Mouse (Mus musculus) liver, embryonic 16.5 days (tissue): ENCODE data around the gene Lfng. TPM values are rescaled to one million over a fixed set of nuclear protein-coding genes. Genes with fewer than 3 reads are reported as not detected.

Source experiments
- ATAC-seq: fragments of 200-750 bp; cut with Nextera tagmentation; 2 replicates; pipeline ENCODE4 v1.8.0; 2017; ENCODE audit warnings: low read depth, mild to moderate bottlenecking, moderate number of reproducible peaks, moderate library complexity
- H3K27ac ChIP-seq: fragments of 300-500 bp; sonication (generic); 2 replicates; pipeline ENCODE4 v1.5.1; 2014; ENCODE audit warnings: mild to moderate bottlenecking, low read length
- H3K27me3 ChIP-seq: fragments of 300-500 bp; sonication (generic); 2 replicates; pipeline ENCODE4 v1.6.1; 2014; ENCODE audit warnings: low read depth, low read length, mixed read lengths; ENCODE audit not compliant: control insufficient read depth, insufficient read depth
- H3K36me3 ChIP-seq: fragments of 300-500 bp; sonication (generic); 2 replicates; pipeline ENCODE4 v1.6.1; 2014; ENCODE audit warnings: mild to moderate bottlenecking; ENCODE audit not compliant: control insufficient read depth, insufficient read depth
- H3K4me1 ChIP-seq: fragments of 300-500 bp; sonication (generic); 2 replicates; pipeline ENCODE4 v1.6.1; 2014; ENCODE audit warnings: low read depth, low read length, mixed read lengths; ENCODE audit not compliant: control insufficient read depth
- H3K4me2 ChIP-seq: fragments of 300-500 bp; sonication (generic); 2 replicates; pipeline ENCODE4 v1.6.1; 2014; ENCODE audit warnings: low read depth, low read length, mixed read lengths
- H3K4me3 ChIP-seq: fragments of 300-500 bp; sonication (generic); 2 replicates; pipeline ENCODE4 v1.5.1; 2014; ENCODE audit warnings: low read depth, mild to moderate bottlenecking, low read length
- H3K9ac ChIP-seq: fragments of 300-500 bp; sonication (generic); 2 replicates; pipeline ENCODE4 v1.6.1; 2014; ENCODE audit warnings: low read depth, low read length
- H3K9me3 ChIP-seq: fragments of 300-500 bp; sonication (generic); replicated peaks from 2 replicates; pipeline ENCODE4 v1.6.1; 2016; ENCODE audit warnings: low read length; ENCODE audit not compliant: control insufficient read depth
- WGBS: fragments of 180-500 bp; shearing (Covaris S2); extraction: QIAGEN DNeasy Blood & Tissue Kit; methylation state at CpG from one replicate; pipeline ENCODE4 v1.1.7; 2014; ENCODE audit not compliant: insufficient replicate concordance; 5-methylcytosine and 5-hydroxymethylcytosine counted together
- polyA plus RNA-seq: library from polyadenylated mRNA; unstranded; fragments of >200 nt; fragmentation: Nextera tagmentation; extraction: Ambion mirVana; gene quantifications from 2 replicates; pipeline ENCODE4 v1.2.1, GENCODE M21; 2015

Lfng gene
- polyA plus RNA-seq, 1 experiment from 2014 or later = 8.3 TPM

- H3K9ac ChIP-seq = peak overlapping the region; percentile 58
- H3K9me3 ChIP-seq = no peaks in the 10 kb centered on the region
- peaks cover 30% of the 10 kb centered on the region for H3K27me3 ChIP-seq
- peaks cover 79% of the 10 kb centered on the region for H3K4me1 ChIP-seq
- H3K4me2 ChIP-seq = peak overlapping the region; percentile 90
- H3K4me3 ChIP-seq = peak overlapping the region; percentile 71
- WGBS = 10% methylated on average over 26 of the region's 30 CpGs
- H3K27ac ChIP-seq = peak overlapping the region; percentile 71
- peaks cover 19% of the 10 kb centered on the region for H3K36me3 ChIP-seq
- no peak for ATAC-seq
These were observed 3.3 kb downstream of the Lfng start for GRCm38 (mm10) chr5:140610273-140611011.

GRCm38 (mm10) chr5:140611021-140611583 lies 4.0 kb downstream of the Lfng start:
- WGBS = 42% methylated on average over 21 of the region's 21 CpGs

GRCm38 (mm10) chr5:140611611-140612185 lies 4.6 kb downstream of the Lfng start:
- Histone ChIP-seq H3K4me3 (peak overlapping the region; percentile 71; the same call in 1 of the 2 replicates), H3K27me3 (peaks cover 18% of the 10 kb centered on the region), H3K4me2 (no peak overlapping the region; the same call in 1 of the 2 replicates), H3K27ac (peak overlapping the region; percentile 71), H3K9ac (peak overlapping the region; percentile 15; the same call in 1 of the 2 replicates), H3K9me3 (no peaks in the 10 kb centered on the region), H3K36me3 (peaks cover 19% of the 10 kb centered on the region), H3K4me1 (peaks cover 81% of the 10 kb centered on the region)
- 54% methylated on average over 15 of the region's 15 CpGs for WGBS
- ATAC-seq = no peak

More at GRCm38 (mm10) chr5:140611021-140611583, 4.0 kb downstream of the Lfng start:
- Histone ChIP-seq H3K9ac (peak overlapping the region; percentile 58), H3K36me3 (peaks cover 19% of the 10 kb centered on the region), H3K27ac (peak overlapping the region; percentile 71), H3K4me2 (peak overlapping the region; percentile 90), H3K4me1 (peaks cover 81% of the 10 kb centered on the region), H3K27me3 (peaks cover 24% of the 10 kb centered on the region), H3K4me3 (peak overlapping the region; percentile 71), H3K9me3 (no peaks in the 10 kb centered on the region)
- no peak for ATAC-seq

- H3K4me2 ChIP-seq = no peak overlapping the region
- no peak for ATAC-seq
- no peak overlapping the region for H3K9ac ChIP-seq
- 74% methylated on average over 18 of the region's 18 CpGs for WGBS
- H3K27me3 ChIP-seq = peaks cover 13% of the 10 kb centered on the region
- H3K36me3 ChIP-seq = peaks cover 19% of the 10 kb centered on the region
- no peak overlapping the region for H3K4me3 ChIP-seq
- H3K27ac ChIP-seq = no peak overlapping the region
- peaks cover 79% of the 10 kb centered on the region for H3K4me1 ChIP-seq
- H3K9me3 ChIP-seq = no peaks in the 10 kb centered on the region
These were observed 5.1 kb downstream of the Lfng start for GRCm38 (mm10) chr5:140612191-140612590.

- no peak overlapping the region; the same call in 1 of the 2 replicates for H3K4me2 ChIP-seq
- peaks cover 19% of the 10 kb centered on the region for H3K36me3 ChIP-seq
- no peak for ATAC-seq
- 74% methylated on average over 10 of the region's 10 CpGs for WGBS
- peak overlapping the region; percentile 68 for H3K27ac ChIP-seq
- no peaks in the 10 kb centered on the region for H3K9me3 ChIP-seq
- H3K4me1 ChIP-seq = peaks cover 75% of the 10 kb centered on the region
- H3K9ac ChIP-seq = peak overlapping the region; percentile 15
- peaks cover 4% of the 10 kb centered on the region; the same call in 1 of the 2 replicates for H3K27me3 ChIP-seq
- H3K4me3 ChIP-seq = no peak overlapping the region
These were observed 7.0 kb downstream of the Lfng start for GRCm38 (mm10) chr5:140614141-140614540.

- peak; percentile 78 for ATAC-seq
- H3K4me1 ChIP-seq = peaks cover 68% of the 10 kb centered on the region
- H3K4me3 ChIP-seq = no peak overlapping the region
- peak overlapping the region; percentile 68 for H3K27ac ChIP-seq
- 22% methylated on average over 4 of the region's 4 CpGs for WGBS
- peaks cover 4% of the 10 kb centered on the region; the same call in 1 of the 2 replicates for H3K27me3 ChIP-seq
- H3K9ac ChIP-seq = peak overlapping the region; percentile 15
- no peaks in the 10 kb centered on the region for H3K9me3 ChIP-seq
- peak overlapping the region; percentile 57 for H3K4me2 ChIP-seq
- H3K36me3 ChIP-seq = peaks cover 19% of the 10 kb centered on the region
These were observed 7.7 kb downstream of the Lfng start for GRCm38 (mm10) chr5:140614837-140615236.

- no peaks in the 10 kb centered on the region for H3K9me3 ChIP-seq
- 53% methylated on average over 10 of the region's 10 CpGs for WGBS
- H3K4me1 ChIP-seq = peaks cover 61% of the 10 kb centered on the region
- H3K27ac ChIP-seq = peak overlapping the region; percentile 69
- H3K4me2 ChIP-seq = peak overlapping the region; percentile 57
- H3K9ac ChIP-seq = no peak overlapping the region; the same call in 1 of the 2 replicates
- ATAC-seq = no peak
- H3K36me3 ChIP-seq = peaks cover 19% of the 10 kb centered on the region
- no peak overlapping the region for H3K4me3 ChIP-seq
- peaks cover 2% of the 10 kb centered on the region; the same call in 1 of the 2 replicates for H3K27me3 ChIP-seq
These were observed 8.4 kb downstream of the Lfng start for GRCm38 (mm10) chr5:140615321-140616109.

GRCm38 (mm10) chr5:140616110-140616503 lies 9.0 kb downstream of the Lfng start:
- 52% methylated on average over 6 of the region's 6 CpGs for WGBS
- Histone ChIP-seq H3K27ac (peak overlapping the region; percentile 69), H3K9ac (no peak overlapping the region), H3K27me3 (no peaks in the 10 kb centered on the region; the same call in 1 of the 2 replicates), H3K4me2 (no peak overlapping the region), H3K36me3 (peaks cover 19% of the 10 kb centered on the region), H3K4me3 (no peak overlapping the region), H3K4me1 (peaks cover 55% of the 10 kb centered on the region), H3K9me3 (no peaks in the 10 kb centered on the region)
- ATAC-seq = no peak
